Mouse (Mus musculus) frontal cortex, postnatal 14 days (tissue): ENCODE data around the gene Mier2.

Experiments
- DNase-seq, 2 experiments: peaks; one replicate each; pipeline ENCODE4 v3.0.0; 2022; ENCODE audit warnings: low spot score in 2 of 2

The Mier2 gene

DNA sequence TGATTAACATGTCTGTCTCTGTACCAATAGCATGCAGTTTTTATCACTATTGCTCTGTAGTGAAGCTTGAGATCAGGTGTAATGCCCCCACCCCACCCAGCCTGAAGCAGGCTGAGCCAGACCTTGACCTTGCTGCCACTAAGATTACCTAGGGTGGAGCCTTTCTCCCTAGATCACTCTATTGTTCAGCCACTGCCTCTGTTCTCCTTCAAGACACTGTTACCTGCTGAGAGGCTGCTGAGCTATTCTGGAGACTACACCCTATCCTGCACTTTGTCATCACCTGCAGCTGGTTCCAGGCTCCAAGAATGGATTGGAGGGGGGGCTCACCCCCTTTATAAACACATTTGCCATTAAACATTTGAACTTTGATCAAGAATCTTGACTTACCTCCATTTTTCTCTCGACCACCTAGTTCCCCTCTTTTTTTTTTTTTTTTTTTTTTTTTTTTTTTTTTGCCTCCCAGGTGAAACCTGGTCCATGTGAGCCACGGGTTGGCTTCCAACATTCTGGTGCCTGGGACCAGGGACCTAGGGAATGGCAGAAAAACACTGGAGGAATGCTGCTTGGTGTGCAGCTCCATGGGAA lies 58.2 kb downstream of the Mier2 start:
- no peak for DNase-seq

DNA sequence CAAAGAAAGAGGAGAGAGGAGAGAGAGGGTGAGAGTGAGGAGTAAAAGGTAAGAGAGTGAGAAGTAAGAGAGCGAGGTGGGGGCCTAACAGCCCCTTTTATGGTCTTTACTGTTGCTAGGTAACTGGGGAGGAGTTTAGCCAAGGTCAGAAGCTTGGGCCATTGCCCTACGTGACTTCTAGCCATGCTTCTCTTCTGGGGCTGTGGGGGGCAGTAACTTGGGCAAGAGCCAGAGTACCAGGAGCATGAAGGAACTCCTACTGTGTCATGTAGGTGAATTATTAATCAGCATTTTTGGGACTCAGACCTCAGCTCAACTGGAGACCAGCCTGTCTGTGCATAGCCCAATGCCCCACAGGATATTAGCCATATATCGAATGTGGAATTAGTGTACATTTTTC lies 59.1 kb downstream of the Mier2 start:
- no peak for DNase-seq
